Mouse (Mus musculus) limb, embryonic 15.5 days (tissue): ENCODE results near the gene Ighmbp2. TPM values are rescaled to one million over a fixed set of nuclear protein-coding genes. Genes with fewer than 3 reads are reported as not detected.

Experiments
- ATAC-seq: fragments of 200-750 bp; cut with Nextera tagmentation; 2 replicates; pipeline ENCODE4 v1.8.0; 2017; ENCODE audit warnings: low read depth, moderate TSS enrichment; ENCODE audit not compliant: insufficient number of reproducible peaks, low FRiP score, low TSS enrichment
- H3K27ac ChIP-seq: fragments of 300-500 bp; sonication (generic); 2 replicates; pipeline ENCODE4 v1.5.1; 2015; ENCODE audit warnings: moderate library complexity, mild to moderate bottlenecking, inconsistent platforms
- H3K27me3 ChIP-seq: fragments of 300-500 bp; sonication (generic); 2 replicates; pipeline ENCODE4 v1.6.1; 2015; ENCODE audit warnings: inconsistent platforms
- H3K36me3 ChIP-seq: fragments of 300-500 bp; sonication (generic); 2 replicates; pipeline ENCODE4 v1.6.1; 2015; ENCODE audit warnings: inconsistent platforms
- H3K4me1 ChIP-seq: fragments of 300-500 bp; sonication (generic); 2 replicates; pipeline ENCODE4 v1.6.1; 2015; ENCODE audit warnings: inconsistent platforms
- H3K4me2 ChIP-seq: fragments of 300-500 bp; sonication (generic); 2 replicates; pipeline ENCODE4 v1.6.1; 2015; ENCODE audit warnings: mild to moderate bottlenecking, inconsistent platforms
- H3K4me3 ChIP-seq: fragments of 300-500 bp; sonication (generic); 2 replicates; pipeline ENCODE4 v1.5.1; 2015; ENCODE audit warnings: mild to moderate bottlenecking, inconsistent platforms
- H3K9ac ChIP-seq: fragments of 300-500 bp; sonication (generic); 2 replicates; pipeline ENCODE4 v1.6.1; 2015; ENCODE audit warnings: inconsistent platforms
- H3K9me3 ChIP-seq: fragments of 300-500 bp; sonication (generic); 2 replicates; pipeline ENCODE4 v1.6.1; 2016; ENCODE audit warnings: inconsistent platforms
- WGBS: fragments of 180-500 bp; shearing (Covaris S2); methylation state at CpG from one replicate; pipeline ENCODE4 v1.1.7; 2015; 5-methylcytosine and 5-hydroxymethylcytosine counted together
- polyA plus RNA-seq: library from polyadenylated mRNA; unstranded; fragments of >200 nt; fragmentation: Nextera tagmentation; extraction: Ambion mirVana; gene quantifications from 2 replicates; pipeline ENCODE4 v1.2.1, GENCODE M21; 2015

The Ighmbp2 gene
- polyA plus RNA-seq: 10.4 and 10.5 TPM in 2 replicates

- Histone ChIP-seq H3K4me2 (peak within 1 kb of the TSS; percentile 65), H3K36me3 (peaks cover 45% of the 10 kb centered on the region), H3K27ac (peak within 1 kb of the TSS; percentile 74), H3K9me3 (no peaks in the 10 kb centered on the region), H3K9ac (peak within 1 kb of the TSS; percentile 90), H3K4me1 (peaks cover 21% of the 10 kb centered on the region), H3K4me3 (peak within 1 kb of the TSS; percentile 78), H3K27me3 (no peaks in the 10 kb centered on the region)
- WGBS: under 1% methylated on average over 49 of the region's 49 CpGs
- ATAC-seq: peak; percentile 89
Observed at GRCm38 (mm10) chr19:3282572-3283467, at the start of gene Ighmbp2, which contains the start of gene Mrpl21. Ighmbp2 (minus strand) TSS chr19:3283017. Mrpl21 (plus strand) TSS chr19:3282901.

- H3K4me3 ChIP-seq: no peak overlapping the region
- H3K4me2 ChIP-seq: no peak overlapping the region
- H3K9ac ChIP-seq: no peak overlapping the region
- WGBS: 77% methylated on average over 12 of the region's 12 CpGs
- H3K36me3 ChIP-seq: no peaks in the 10 kb centered on the region
- peaks cover 5% of the 10 kb centered on the region for H3K27me3 ChIP-seq
- H3K27ac ChIP-seq: no peak overlapping the region
- H3K4me1 ChIP-seq: peaks cover 37% of the 10 kb centered on the region
- ATAC-seq: no peak
- H3K9me3 ChIP-seq: no peaks in the 10 kb centered on the region
Observed at GRCm38 (mm10) chr19:3326479-3327047, 43.7 kb upstream of the Ighmbp2 start.

GRCm38 (mm10) chr19:3325771-3326478 is 43.1 kb upstream of the Ighmbp2 start:
- Histone ChIP-seq H3K4me1 (peaks cover 40% of the 10 kb centered on the region), H3K9me3 (no peaks in the 10 kb centered on the region), H3K36me3 (no peaks in the 10 kb centered on the region), H3K9ac (peak overlapping the region; percentile 0; the same call in 1 of the 2 replicates), H3K27ac (peak overlapping the region; percentile 90), H3K4me3 (peak overlapping the region; percentile 67), H3K27me3 (peaks cover 9% of the 10 kb centered on the region), H3K4me2 (peak overlapping the region; percentile 99)
- no peak for ATAC-seq
- WGBS: 33% methylated on average over 15 of the region's 15 CpGs

- Histone ChIP-seq H3K9me3 (no peaks in the 10 kb centered on the region), H3K27ac (peak overlapping the region; percentile 90), H3K4me1 (peaks cover 40% of the 10 kb centered on the region), H3K36me3 (no peaks in the 10 kb centered on the region), H3K27me3 (peaks cover 11% of the 10 kb centered on the region), H3K4me2 (peak overlapping the region; percentile 99), H3K4me3 (peak overlapping the region; percentile 67), H3K9ac (peak overlapping the region; percentile 39; the same call in 1 of the 2 replicates)
- WGBS: under 1% methylated on average over 59 of the region's 59 CpGs
- peak; percentile 80 for ATAC-seq
Observed at GRCm38 (mm10) chr19:3324931-3325711, 42.3 kb upstream of the Ighmbp2 start.

- ATAC-seq: no peak
- peaks cover 40% of the 10 kb centered on the region for H3K4me1 ChIP-seq
- H3K27me3 ChIP-seq: peaks cover 17% of the 10 kb centered on the region
- H3K9me3 ChIP-seq: no peaks in the 10 kb centered on the region
- 2% methylated on average over 17 of the region's 17 CpGs for WGBS
- peak overlapping the region; percentile 50; the same call in 1 of the 2 replicates for H3K9ac ChIP-seq
- peak overlapping the region; percentile 67 for H3K4me3 ChIP-seq
- H3K27ac ChIP-seq: peak overlapping the region; percentile 90
- peak overlapping the region; percentile 99 for H3K4me2 ChIP-seq
- H3K36me3 ChIP-seq: no peaks in the 10 kb centered on the region
Observed at GRCm38 (mm10) chr19:3324271-3324811, 41.5 kb upstream of the Ighmbp2 start.

GRCm38 (mm10) chr19:3323753-3324270 is 41.0 kb upstream of the Ighmbp2 start:
- Histone ChIP-seq H3K36me3 (no peaks in the 10 kb centered on the region), H3K9ac (peak overlapping the region; percentile 50), H3K4me1 (peaks cover 40% of the 10 kb centered on the region), H3K27ac (peak overlapping the region; percentile 90; the same call in 1 of the 2 replicates), H3K4me2 (peak overlapping the region; percentile 99), H3K4me3 (peak overlapping the region; percentile 67), H3K27me3 (peaks cover 17% of the 10 kb centered on the region), H3K9me3 (no peaks in the 10 kb centered on the region)
- under 1% methylated on average over 34 of the region's 34 CpGs for WGBS
- 0 out of 2 replicates have a peak, but pooled peaks have one; percentile 4 for ATAC-seq

- no peaks in the 10 kb centered on the region for H3K9me3 ChIP-seq
- H3K27ac ChIP-seq: peak overlapping the region; percentile 59; the same call in 1 of the 2 replicates
- peak overlapping the region; percentile 50 for H3K9ac ChIP-seq
- peak overlapping the region; percentile 67 for H3K4me3 ChIP-seq
- no peaks in the 10 kb centered on the region for H3K36me3 ChIP-seq
- H3K27me3 ChIP-seq: peaks cover 17% of the 10 kb centered on the region
- under 1% methylated on average over 43 of the region's 47 CpGs for WGBS
- H3K4me1 ChIP-seq: peaks cover 40% of the 10 kb centered on the region
- peak overlapping the region; percentile 99 for H3K4me2 ChIP-seq
- peak; percentile 81 for ATAC-seq
Observed at GRCm38 (mm10) chr19:3323201-3323621, 40.4 kb upstream of the Ighmbp2 start.

GRCm38 (mm10) chr19:3322261-3322969 is 39.6 kb upstream of the Ighmbp2 start, which contains the start of gene Cpt1a:
Cpt1a (plus strand) TSS chr19:3322334.
- Histone ChIP-seq H3K4me1 (peaks cover 40% of the 10 kb centered on the region), H3K9me3 (no peaks in the 10 kb centered on the region), H3K27ac (peak within 1 kb of the TSS; percentile 59), H3K4me2 (peak within 1 kb of the TSS; percentile 99), H3K9ac (peak within 1 kb of the TSS; percentile 50), H3K27me3 (peaks cover 17% of the 10 kb centered on the region), H3K36me3 (no peaks in the 10 kb centered on the region), H3K4me3 (peak within 1 kb of the TSS; percentile 67)
- ATAC-seq: no peak
- WGBS: 4% methylated on average over 26 of the region's 26 CpGs

GRCm38 (mm10) chr19:3321617-3322016 is 38.8 kb upstream of the Ighmbp2 start:
- Histone ChIP-seq H3K27me3 (peaks cover 17% of the 10 kb centered on the region), H3K9ac (no peak overlapping the region), H3K36me3 (no peaks in the 10 kb centered on the region), H3K27ac (no peak overlapping the region), H3K4me3 (peak overlapping the region; percentile 67), H3K4me2 (peak overlapping the region; percentile 99), H3K4me1 (peaks cover 40% of the 10 kb centered on the region), H3K9me3 (no peaks in the 10 kb centered on the region)
- no peak for ATAC-seq
- WGBS: 9% methylated on average over 11 of the region's 11 CpGs

- no peak overlapping the region for H3K9ac ChIP-seq
Observed at GRCm38 (mm10) chr19:3320801-3321200, 38.0 kb upstream of the Ighmbp2 start.

More at GRCm38 (mm10) chr19:3320801-3321200, 38.0 kb upstream of the Ighmbp2 start:
- Histone ChIP-seq H3K27me3 (peaks cover 17% of the 10 kb centered on the region), H3K9me3 (no peaks in the 10 kb centered on the region), H3K4me2 (no peak overlapping the region), H3K27ac (no peak overlapping the region), H3K36me3 (no peaks in the 10 kb centered on the region), H3K4me3 (no peak overlapping the region), H3K4me1 (peaks cover 33% of the 10 kb centered on the region)
- ATAC-seq: no peak
- 79% methylated on average over 3 of the region's 3 CpGs for WGBS
